Mouse (Mus musculus) lung, postnatal 25 days (tissue): Measurements from ENCODE around the gene Jun.
A peak's percentile ranks its signal among the peaks of the same experiment; 100 is the strongest.

Experiments used
- DNase-seq: peaks from one replicate; pipeline ENCODE4 v3.0.0; 2022; ENCODE audit warnings: low spot score

Gene Jun

DNA sequence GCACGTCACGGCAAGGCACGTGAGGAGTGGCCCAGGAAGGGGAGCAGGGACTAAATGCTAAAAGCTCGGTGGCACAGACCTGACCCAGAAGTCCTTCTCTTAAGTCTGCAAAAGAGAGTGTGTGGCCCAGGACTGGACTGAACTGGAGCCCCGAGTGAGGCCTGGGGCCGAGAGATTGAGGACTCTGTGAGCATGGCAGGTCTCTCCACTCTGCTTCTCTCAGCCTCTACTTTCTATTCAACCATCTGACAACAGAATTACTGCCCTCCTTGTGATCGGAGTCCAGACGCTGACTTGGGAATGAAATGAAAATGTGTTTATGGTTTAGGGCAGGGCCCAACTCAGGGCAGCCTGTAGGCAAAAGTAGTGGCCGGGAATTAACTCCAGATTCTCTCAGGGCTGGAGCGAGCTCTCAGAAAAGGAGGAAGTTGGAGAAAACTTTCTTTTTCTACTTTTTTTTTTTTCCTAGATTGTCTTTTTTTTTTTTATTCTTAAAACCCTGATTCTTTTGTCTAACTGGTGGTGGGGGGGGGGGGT lies 21.3 kb upstream of the Jun start:
- no peak for DNase-seq

DNA sequence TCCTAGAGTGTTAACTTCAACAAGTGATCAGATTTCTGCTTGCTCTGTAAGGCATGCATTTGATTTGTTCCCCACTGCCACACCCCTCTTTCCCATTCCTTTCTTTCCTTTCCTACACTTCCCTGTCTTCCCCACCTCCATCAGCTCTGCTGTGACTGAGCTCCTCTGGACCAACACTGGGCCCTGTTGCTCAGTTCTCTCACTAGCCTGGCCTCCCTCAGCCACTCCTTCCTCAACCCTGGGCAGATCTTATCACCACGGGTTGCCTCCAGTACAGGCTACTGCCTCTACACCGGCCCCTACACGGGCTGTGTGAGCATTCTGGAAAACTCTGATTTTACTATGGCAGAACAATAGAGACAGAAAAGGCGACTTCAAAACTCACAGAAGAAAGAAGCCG lies 18.4 kb upstream of the Jun start:
- DNase-seq: no peak

GRCm38 (mm10) chr4:95068045-95068948 lies 16.3 kb upstream of the Jun start:
- DNase-seq: no peak

DNA sequence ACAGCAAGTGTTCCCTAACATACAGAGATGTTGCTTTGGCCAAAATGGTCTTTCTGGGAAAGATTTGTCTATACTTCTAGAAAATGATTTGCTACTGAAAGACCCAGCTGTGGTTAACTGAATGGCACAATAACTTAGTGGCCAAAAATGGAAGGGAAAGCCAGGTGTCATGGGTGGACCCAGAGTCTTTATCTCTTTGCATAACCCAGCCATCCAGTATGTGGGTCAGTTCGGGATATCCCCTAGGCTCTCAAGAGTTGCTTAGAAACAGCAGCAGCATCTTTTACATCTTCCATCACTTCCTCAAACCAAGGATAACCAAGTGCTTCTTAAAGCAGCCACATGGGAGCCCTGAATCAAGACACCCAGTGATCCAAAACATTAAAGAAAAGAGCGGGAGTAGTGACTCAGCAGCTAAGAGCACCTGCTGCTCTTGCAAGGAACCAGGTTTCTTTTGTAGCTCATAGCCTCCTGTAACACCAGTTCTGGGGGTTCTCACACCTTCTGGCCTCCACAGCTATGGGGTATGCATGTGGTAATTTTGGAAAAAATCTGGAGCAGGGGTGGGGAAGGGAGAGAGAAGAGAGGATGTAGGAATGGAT lies 11.7 kb upstream of the Jun start:
- no peak for DNase-seq

GRCm38 (mm10) chr4:95062873-95063272 lies 10.9 kb upstream of the Jun start:
- DNase-seq: no peak

- peak; percentile 18 for DNase-seq
Observed at GRCm38 (mm10) chr4:95057264-95057663, 5.2 kb upstream of the Jun start.

DNA sequence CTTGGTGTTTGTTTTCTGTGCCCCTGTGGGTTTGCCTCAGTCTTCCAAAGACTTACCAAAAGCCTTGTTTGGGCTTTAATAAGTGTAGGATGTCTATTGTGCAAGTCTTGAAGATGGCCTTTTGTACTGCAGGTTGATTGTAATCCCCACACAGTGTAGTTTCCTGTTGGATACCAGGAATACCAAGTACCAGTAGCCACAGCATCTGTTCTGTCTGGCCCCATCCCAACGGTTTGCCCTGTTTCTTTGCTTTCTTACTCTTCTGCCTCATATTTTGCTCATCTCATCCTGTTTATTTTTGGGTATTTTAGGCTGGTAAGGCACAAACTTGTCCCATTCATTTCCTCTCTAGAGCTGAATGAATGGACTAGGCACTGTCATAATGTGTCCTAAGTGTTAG lies 3.3 kb upstream of the Jun start:
- no peak for DNase-seq

- DNase-seq: no peak
Observed at GRCm38 (mm10) chr4:95054336-95054735, 2.3 kb upstream of the Jun start.

DNA sequence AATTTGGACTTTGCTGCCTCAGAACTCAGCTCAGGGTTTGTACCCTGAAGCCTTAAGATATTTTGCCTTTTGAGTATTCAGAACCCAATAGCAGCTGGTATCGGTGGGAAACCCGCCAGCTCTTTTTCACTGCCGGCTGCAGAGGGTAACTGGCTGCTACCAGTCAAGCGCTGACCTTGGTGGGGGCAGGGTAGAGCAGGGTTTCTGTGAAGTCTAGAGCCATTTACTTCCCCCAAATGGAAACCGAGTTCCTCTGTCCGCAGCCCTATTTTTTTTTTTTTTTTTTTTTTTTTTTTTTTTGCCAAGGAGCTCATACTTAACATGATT lies 1.7 kb upstream of the Jun start:
- peak; percentile 82 for DNase-seq

- DNase-seq: peak; percentile 98
Observed at GRCm38 (mm10) chr4:95053041-95053790, 1.2 kb upstream of the Jun start.

GRCm38 (mm10) chr4:95051311-95051871 lies 631 bp downstream of the Jun start:
- DNase-seq: peak; percentile 43

DNA sequence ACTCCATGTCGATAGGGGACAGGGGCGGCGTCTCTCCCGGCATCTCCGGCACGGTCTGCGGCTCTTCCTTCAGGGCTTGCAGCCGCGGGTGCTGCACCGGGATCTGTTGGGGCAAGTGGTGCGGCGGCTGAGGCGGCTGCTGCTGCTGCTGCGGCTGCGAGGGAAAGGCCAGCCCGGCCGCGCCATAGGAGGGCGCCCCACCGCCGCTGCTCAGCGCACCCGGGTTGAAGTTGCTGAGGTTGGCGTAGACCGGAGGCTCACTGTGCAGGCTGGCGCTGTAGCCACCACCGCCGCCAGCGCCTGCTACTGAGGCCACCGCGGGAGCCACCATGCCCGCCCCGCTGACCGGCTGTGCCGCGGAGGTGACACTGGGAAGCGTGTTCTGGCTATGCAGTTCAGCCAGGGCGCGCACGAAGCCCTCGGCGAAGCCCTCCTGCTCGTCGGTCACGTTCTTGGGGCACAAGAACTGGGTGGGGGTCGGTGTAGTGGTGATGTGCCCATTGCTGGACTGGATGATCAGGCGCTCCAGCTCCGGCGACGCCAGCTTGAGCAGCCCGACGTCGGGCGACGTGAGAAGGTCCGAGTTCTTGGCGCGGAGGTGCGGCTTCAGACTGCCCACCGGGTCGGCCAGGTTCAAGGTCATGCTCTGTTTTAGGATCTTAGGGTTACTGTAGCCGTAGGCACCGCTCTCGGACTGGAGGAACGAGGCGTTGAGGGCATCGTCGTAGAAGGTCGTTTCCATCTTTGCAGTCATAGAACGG lies 1.3 kb downstream of the Jun start:
- DNase-seq: peak; percentile 79

DNA sequence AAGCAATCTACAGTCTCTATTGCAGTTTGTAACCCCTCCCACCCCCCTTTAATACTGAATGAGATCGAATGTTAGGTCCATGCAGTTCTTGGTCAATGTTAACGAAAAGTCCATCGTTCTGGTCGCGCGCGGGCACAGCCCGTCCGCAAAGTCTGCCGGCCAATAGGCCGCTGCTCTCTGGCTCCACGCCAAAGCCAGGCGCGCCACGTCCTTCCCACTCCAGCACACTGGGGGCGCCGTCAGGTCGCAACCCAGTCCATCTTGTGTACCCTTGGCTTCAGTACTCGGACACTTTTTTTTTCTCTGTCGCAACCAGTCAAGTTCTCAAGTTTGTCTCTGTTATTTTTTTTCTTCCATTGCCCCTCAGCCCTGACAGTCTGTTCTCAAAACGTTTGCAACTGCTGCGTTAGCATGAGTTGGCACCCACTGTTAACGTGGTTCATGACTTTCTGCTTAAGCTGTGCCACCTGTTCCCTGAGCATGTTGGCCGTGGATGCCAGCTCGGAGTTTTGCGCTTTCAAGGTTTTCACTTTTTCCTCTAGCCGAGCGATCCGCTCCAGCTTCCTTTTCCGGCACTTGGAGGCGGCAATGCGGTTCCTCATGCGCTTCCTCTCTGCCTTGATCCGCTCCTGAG lies 2.0 kb downstream of the Jun start:
- DNase-seq: peak; percentile 88

DNA sequence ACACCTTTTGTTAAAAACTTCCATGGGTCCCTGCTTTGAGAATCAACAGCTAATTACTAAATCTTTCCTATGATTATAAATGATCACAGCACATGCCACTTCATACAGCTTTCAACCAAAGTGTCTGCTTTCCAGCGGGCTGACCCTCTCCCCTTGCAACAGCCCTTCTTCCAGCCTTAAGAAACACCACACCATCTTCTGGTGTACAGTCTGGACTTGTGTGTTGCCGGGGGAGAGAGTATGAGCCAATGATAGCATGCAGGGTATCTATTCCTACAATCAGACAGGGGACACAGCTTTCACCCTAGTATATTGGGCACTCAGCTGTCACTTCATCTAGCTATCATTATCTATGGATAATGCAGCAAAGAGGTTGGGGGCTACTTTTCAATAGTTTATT lies 2.9 kb downstream of the Jun start:
- DNase-seq: no peak

DNA sequence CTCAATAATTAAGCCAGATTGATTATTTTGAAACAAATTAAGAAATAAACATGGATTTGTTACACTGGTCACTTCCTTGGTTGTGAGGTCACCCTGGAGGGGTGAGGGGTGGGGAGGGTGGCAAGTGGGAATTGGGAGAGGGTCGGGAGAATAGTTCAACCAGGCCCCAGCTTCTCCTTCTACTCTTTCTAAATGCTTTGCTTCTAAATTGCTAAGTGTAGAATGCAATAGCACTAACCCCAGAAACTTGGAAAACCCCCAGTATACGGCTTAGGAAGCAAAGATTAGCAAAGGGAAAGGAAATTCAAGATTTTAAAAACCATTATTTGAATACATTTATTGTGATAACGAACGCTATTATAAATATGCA lies 3.3 kb downstream of the Jun start:
- no peak for DNase-seq

- DNase-seq: peak; percentile 22
Observed at GRCm38 (mm10) chr4:95048021-95048730, 3.8 kb downstream of the Jun start.

- no peak for DNase-seq
Observed at GRCm38 (mm10) chr4:95045133-95045532, 6.9 kb downstream of the Jun start.

GRCm38 (mm10) chr4:95044721-95045120 lies 7.3 kb downstream of the Jun start:
- no peak for DNase-seq

GRCm38 (mm10) chr4:95038024-95038423 lies 14.0 kb downstream of the Jun start:
- peak; percentile 47 for DNase-seq

DNA sequence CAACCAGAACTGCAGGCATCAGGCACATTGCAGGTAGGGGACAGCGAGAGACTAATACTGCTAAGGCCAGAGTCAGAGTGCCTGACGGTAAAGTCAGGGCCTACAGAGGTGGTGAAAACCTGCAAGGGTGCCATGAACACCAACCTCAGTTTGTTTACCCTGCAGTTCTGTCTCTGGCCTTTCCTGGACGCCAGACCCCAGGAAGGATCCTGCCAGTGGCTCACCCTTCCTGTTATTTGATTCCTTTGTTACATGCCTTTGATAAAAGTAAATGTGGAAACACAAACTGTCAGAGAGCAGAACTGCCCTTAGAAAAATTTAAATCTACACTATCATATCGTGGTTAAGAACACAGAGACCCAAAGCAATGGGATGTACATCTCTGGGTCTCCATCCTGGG lies 20.9 kb downstream of the Jun start:
- DNase-seq: peak; percentile 55
